Mouse (Mus musculus) MEL (cell line): Measurements from ENCODE around the gene Gm10840. TPM values are rescaled to one million over a fixed set of nuclear protein-coding genes. Genes with fewer than 3 reads are reported as not detected.
A peak's percentile ranks its signal among the peaks of the same experiment; 100 is the strongest.

Source experiments
- DNase-seq: peaks from one replicate; pipeline ENCODE4 v3.0.0; 2011; ENCODE audit warnings: low read depth, low spot score
- H3K27ac ChIP-seq: 2 replicates; pipeline ENCODE4 v1.5.1; 2012; ENCODE audit warnings: low read depth, mild to moderate bottlenecking, control low read depth, low read length, moderate library complexity; ENCODE audit not compliant: control insufficient read depth
- H3K27me3 ChIP-seq, 2 experiments: fragments of 150-350 bp in 1 of 2; sonication (generic) in 1 of 2; 2 replicates each; pipeline ENCODE4 v1.6.1; 2012; ENCODE audit warnings: low read length in 2 of 2, mild to moderate bottlenecking in 2 of 2, improper control_type of control experiment in 1 of 2, moderate library complexity in 1 of 2; ENCODE audit not compliant: insufficient read depth in 2 of 2, control insufficient read depth in 1 of 2
- H3K36me3 ChIP-seq, 2 experiments: 2 replicates each; pipeline ENCODE4 v1.6.1; 2012 to 2014; ENCODE audit warnings: low read length in 2 of 2, improper control_type of control experiment in 1 of 2, inconsistent platforms in 1 of 2, mild to moderate bottlenecking in 1 of 2; ENCODE audit not compliant: insufficient read depth in 2 of 2, control insufficient read depth in 1 of 2
- H3K4me1 ChIP-seq, 2 experiments: fragments of 150-350 bp in 1 of 2; sonication (generic) in 1 of 2; 2 replicates each; pipeline ENCODE4 v1.6.1; 2012; ENCODE audit warnings: low read length in 2 of 2, improper control_type of control experiment in 1 of 2, mild to moderate bottlenecking in 1 of 2; ENCODE audit not compliant: insufficient read depth in 2 of 2, control insufficient read depth in 1 of 2
- H3K4me3 ChIP-seq, 2 experiments: fragments of 150-350 bp in 1 of 2; sonication (generic) in 1 of 2; 2 replicates each; pipeline ENCODE4 v1.5.1; 2012; ENCODE audit warnings: low read depth in 2 of 2, low read length in 2 of 2, mild to moderate bottlenecking in 2 of 2, moderate library complexity in 2 of 2, control low read depth in 1 of 2, improper control_type of control experiment in 1 of 2; ENCODE audit not compliant: control insufficient read depth in 1 of 2, insufficient read depth in 1 of 2
- H3K79me2 ChIP-seq: 2 replicates; pipeline ENCODE4 v1.6.1; 2012; ENCODE audit warnings: mild to moderate bottlenecking, low read length, moderate library complexity; ENCODE audit not compliant: control insufficient read depth, poor library complexity, insufficient read depth
- H3K9ac ChIP-seq: 2 replicates; pipeline ENCODE4 v1.6.1; 2012; ENCODE audit warnings: low read depth, mild to moderate bottlenecking, control low read depth, low read length, moderate library complexity; ENCODE audit not compliant: control insufficient read depth, poor library complexity, severe bottlenecking
- H3K9me3 ChIP-seq: fragments of 150-350 bp; sonication (generic); replicated peaks from 2 replicates; pipeline ENCODE4 v1.6.1; 2012; ENCODE audit warnings: mild to moderate bottlenecking, low read length, improper control_type of control experiment, moderate library complexity; ENCODE audit not compliant: insufficient read depth
- CHD1 ChIP-seq: IDR thresholded peaks from 2 replicates; pipeline ENCODE4 v1.6.1; 2012; ENCODE audit warnings: low read depth, mild to moderate bottlenecking, inconsistent platforms, low read length, improper control_type of control experiment
- CHD2 ChIP-seq: IDR thresholded peaks from 2 replicates; pipeline ENCODE4 v1.6.1; 2011; ENCODE audit warnings: low read length, improper control_type of control experiment
- CTCF ChIP-seq, 3 experiments: IDR thresholded peaks in 2 of 3; conservative IDR thresholded peaks in 1 of 3; 2 replicates each; pipeline ENCODE4 v1.5.1; 2011 to 2012; ENCODE audit warnings: low read length in 3 of 3, low read depth in 2 of 3, mild to moderate bottlenecking in 2 of 3, improper control_type of control experiment in 1 of 3, inconsistent platforms in 1 of 3, mixed read lengths in 1 of 3, moderate library complexity in 1 of 3; ENCODE audit not compliant: control insufficient read depth in 1 of 3, insufficient read depth in 1 of 3, poor library complexity in 1 of 3, severe bottlenecking in 1 of 3
- E2F4 ChIP-seq: IDR thresholded peaks from 2 replicates; pipeline ENCODE4 v1.6.1; 2011; ENCODE audit warnings: low read depth, low read length, improper control_type of control experiment, borderline replicate concordance
- ELF1 ChIP-seq: IDR thresholded peaks from 2 replicates; pipeline ENCODE4 v1.6.1; 2014; ENCODE audit warnings: low read depth, mild to moderate bottlenecking, inconsistent platforms, low read length, improper control_type of control experiment, moderate library complexity
- EP300 ChIP-seq, 2 experiments: IDR thresholded peaks; 2 replicates each; pipeline ENCODE4 v1.6.1; 2011; ENCODE audit warnings: improper control_type of control experiment in 2 of 2, low read length in 2 of 2, low read depth in 1 of 2, mild to moderate bottlenecking in 1 of 2
- ETS1 ChIP-seq: IDR thresholded peaks from 2 replicates; pipeline ENCODE4 v1.6.1; 2012; ENCODE audit warnings: low read depth, mild to moderate bottlenecking, inconsistent platforms, low read length, improper control_type of control experiment, moderate library complexity
- GABPA ChIP-seq: IDR thresholded peaks from 2 replicates; pipeline ENCODE4 v1.6.1; 2012; ENCODE audit warnings: low read depth, mild to moderate bottlenecking, inconsistent platforms, low read length, improper control_type of control experiment, moderate library complexity
- GATA1 ChIP-seq: IDR thresholded peaks from 2 replicates; pipeline ENCODE4 v1.6.1; 2011; ENCODE audit warnings: low read depth, low read length, improper control_type of control experiment
- HCFC1 ChIP-seq: IDR thresholded peaks from 2 replicates; pipeline ENCODE4 v1.6.1; 2012; ENCODE audit warnings: low read depth, mild to moderate bottlenecking, inconsistent platforms, low read length, improper control_type of control experiment, moderate library complexity
- JUND ChIP-seq: IDR thresholded peaks from 2 replicates; pipeline ENCODE4 v1.6.1; 2011; ENCODE audit warnings: low read depth, mild to moderate bottlenecking, improper control_type of control experiment, low read length
- KAT2A ChIP-seq: conservative IDR thresholded peaks from 2 replicates; pipeline ENCODE4 v1.6.1; 2012; ENCODE audit warnings: low read depth, low read length, improper control_type of control experiment, inconsistent platforms
- MAFK ChIP-seq: IDR thresholded peaks from 2 replicates; pipeline ENCODE4 v1.6.1; 2011; ENCODE audit warnings: low read depth, mild to moderate bottlenecking, low read length, improper control_type of control experiment, borderline replicate concordance
- MAX ChIP-seq: IDR thresholded peaks from 2 replicates; pipeline ENCODE4 v1.6.1; 2011; ENCODE audit warnings: low read length, improper control_type of control experiment
- MAZ ChIP-seq: IDR thresholded peaks from 2 replicates; pipeline ENCODE4 v1.6.1; 2012; ENCODE audit warnings: low read depth, mild to moderate bottlenecking, inconsistent platforms, low read length, improper control_type of control experiment
- MEF2A ChIP-seq: IDR thresholded peaks from 2 replicates; pipeline ENCODE4 v1.6.1; 2014; ENCODE audit warnings: low read depth, mild to moderate bottlenecking, inconsistent platforms, low read length, improper control_type of control experiment; ENCODE audit not compliant: poor library complexity, insufficient replicate concordance, severe bottlenecking; ENCODE audit errors: extremely low read depth
- MXI1 ChIP-seq: IDR thresholded peaks from 2 replicates; pipeline ENCODE4 v1.6.1; 2011; ENCODE audit warnings: mild to moderate bottlenecking, low read depth, low read length, improper control_type of control experiment
- MYB ChIP-seq: IDR thresholded peaks from 2 replicates; pipeline ENCODE4 v1.6.1; 2011; ENCODE audit warnings: mild to moderate bottlenecking, low read depth, low read length, improper control_type of control experiment
- MYC ChIP-seq: IDR thresholded peaks from 2 replicates; pipeline ENCODE4 v1.6.1; 2011; ENCODE audit warnings: low read depth, mild to moderate bottlenecking, low read length, improper control_type of control experiment, moderate library complexity
- NELFE ChIP-seq: IDR thresholded peaks from 2 replicates; pipeline ENCODE4 v1.6.1; 2011; ENCODE audit warnings: low read depth, low read length, improper control_type of control experiment
- NRF1 ChIP-seq: IDR thresholded peaks from 2 replicates; pipeline ENCODE4 v1.6.1; 2014; ENCODE audit warnings: low read depth, mild to moderate bottlenecking, inconsistent platforms, low read length, improper control_type of control experiment, moderate library complexity; ENCODE audit not compliant: poor library complexity, insufficient read depth, severe bottlenecking
- POLR2A ChIP-seq, 2 experiments: IDR thresholded peaks; 2 replicates each; pipeline ENCODE4 v1.6.1; 2011 to 2012; ENCODE audit warnings: low read length in 2 of 2, mild to moderate bottlenecking in 2 of 2, control low read depth in 1 of 2, improper control_type of control experiment in 1 of 2, low read depth in 1 of 2, moderate library complexity in 1 of 2; ENCODE audit not compliant: control insufficient read depth in 1 of 2, insufficient read depth in 1 of 2, poor library complexity in 1 of 2
- POLR2AphosphoS2 ChIP-seq: IDR thresholded peaks from 2 replicates; pipeline ENCODE4 v1.6.1; 2011; ENCODE audit warnings: low read length, improper control_type of control experiment
- POLR2AphosphoS5 ChIP-seq: IDR thresholded peaks from 2 replicates; pipeline ENCODE4 v1.6.1; 2012; ENCODE audit warnings: low read depth, borderline replicate concordance, mild to moderate bottlenecking, inconsistent platforms, low read length, moderate library complexity, mixed read lengths
- RAD21 ChIP-seq: IDR thresholded peaks from 2 replicates; pipeline ENCODE4 v1.6.1; 2011; ENCODE audit warnings: mild to moderate bottlenecking, low read depth, low read length, improper control_type of control experiment
- RCOR1 ChIP-seq: IDR thresholded peaks from 2 replicates; pipeline ENCODE4 v1.6.1; 2012; ENCODE audit warnings: low read depth, mild to moderate bottlenecking, inconsistent platforms, low read length, improper control_type of control experiment
- SIN3A ChIP-seq: IDR thresholded peaks from 2 replicates; pipeline ENCODE4 v1.6.1; 2012; ENCODE audit warnings: low read length, improper control_type of control experiment, inconsistent platforms
- SMC3 ChIP-seq: IDR thresholded peaks from 2 replicates; pipeline ENCODE4 v1.6.1; 2011; ENCODE audit warnings: low read depth, low read length, improper control_type of control experiment
- TAL1 ChIP-seq: IDR thresholded peaks from 2 replicates; pipeline ENCODE4 v1.6.1; 2012; ENCODE audit warnings: mild to moderate bottlenecking, inconsistent platforms, low read length, moderate library complexity, mixed read lengths
- TBP ChIP-seq: IDR thresholded peaks from 2 replicates; pipeline ENCODE4 v1.8.0; 2011; ENCODE audit warnings: low read depth, low read length, improper control_type of control experiment
- TCF12 ChIP-seq: IDR thresholded peaks from 2 replicates; pipeline ENCODE4 v1.6.1; 2014; ENCODE audit warnings: low read depth, mild to moderate bottlenecking, inconsistent platforms, low read length, improper control_type of control experiment, moderate library complexity
- UBTF ChIP-seq: IDR thresholded peaks from 2 replicates; pipeline ENCODE4 v1.6.1; 2012; ENCODE audit warnings: low read depth, mild to moderate bottlenecking, inconsistent platforms, low read length, improper control_type of control experiment, moderate library complexity, borderline replicate concordance; ENCODE audit not compliant: insufficient read depth
- USF1 ChIP-seq: IDR thresholded peaks from 2 replicates; pipeline ENCODE4 v1.6.1; 2014; ENCODE audit warnings: low read depth, mild to moderate bottlenecking, inconsistent platforms, low read length, improper control_type of control experiment, moderate library complexity
- USF2 ChIP-seq, 2 experiments: IDR thresholded peaks; 2 replicates each; pipeline ENCODE4 v1.6.1; 2011 to 2012; ENCODE audit warnings: improper control_type of control experiment in 2 of 2, low read length in 2 of 2, borderline replicate concordance in 1 of 2, inconsistent platforms in 1 of 2, low read depth in 1 of 2, mild to moderate bottlenecking in 1 of 2; ENCODE audit not compliant: insufficient read depth in 1 of 2
- ZC3H11A ChIP-seq: IDR thresholded peaks from 2 replicates; pipeline ENCODE4 v1.6.1; 2012; ENCODE audit warnings: low read depth, mild to moderate bottlenecking, inconsistent platforms, low read length, improper control_type of control experiment
- ZKSCAN1 ChIP-seq: IDR thresholded peaks from 2 replicates; pipeline ENCODE4 v1.6.1; 2012; ENCODE audit warnings: low read depth, mild to moderate bottlenecking, inconsistent platforms, low read length, improper control_type of control experiment, moderate library complexity
- ZMIZ1 ChIP-seq: IDR thresholded peaks from 2 replicates; pipeline ENCODE4 v1.6.1; 2012; ENCODE audit warnings: low read depth, mild to moderate bottlenecking, inconsistent platforms, low read length, improper control_type of control experiment, moderate library complexity
- ZNF384 ChIP-seq: IDR thresholded peaks from 2 replicates; pipeline ENCODE4 v1.6.1; 2012; ENCODE audit warnings: low read depth, mild to moderate bottlenecking, inconsistent platforms, low read length, improper control_type of control experiment
- polyA plus RNA-seq, 2 experiments: library from polyadenylated mRNA; stranded (reverse) in 1 of 2; unstranded in 1 of 2; fragments of >175 nt in 1 of 2; fragments of >200 nt in 1 of 2; gene quantifications; 2 replicates each; pipeline versions ENCODE4 v1.2.1 to v1.2.4; 2012; ENCODE audit warnings: low replicate concordance in 2 of 2, low read depth in 1 of 2; ENCODE audit not compliant: insufficient read length in 2 of 2, insufficient read depth in 1 of 2, missing spikeins in 1 of 2
- total RNA-seq: library from RNA; depleted of rRNA; stranded (reverse); fragments of 300-350 nt; gene quantifications from 2 replicates; pipeline ENCODE4 v1.2.3, GENCODE M21; 2012

Gm10840 gene
- total and polyA plus RNA-seq, 3 experiments, result not detected

- H3K27me3 ChIP-seq, result no peaks in the 10 kb centered on the region
- H3K27ac ChIP-seq, result peak overlapping the region; percentile 84
- no peaks in the 10 kb centered on the region for H3K9me3 ChIP-seq
- peaks cover 0 to 16% of the 10 kb centered on the region in 2 experiments; a peak in 2 of 4 replicates for H3K36me3 ChIP-seq
- peak overlapping the region; percentile 82 for H3K9ac ChIP-seq
- H3K4me1 ChIP-seq, result peaks cover 4 to 12% of the 10 kb centered on the region in 2 experiments
- peak; percentile 63 for DNase-seq
- peak overlapping the region; percentile 74 to 89 for H3K4me3 ChIP-seq
- peaks cover 2% of the 10 kb centered on the region; the same call in 1 of the 2 replicates for H3K79me2 ChIP-seq
- no peak for TF ChIP-seq POLR2AphosphoS2
- TF ChIP-seq ETS1, result no peak
- no peak for TF ChIP-seq JUND
- TF ChIP-seq ZKSCAN1, result no peak
- TF ChIP-seq MYC, result peak; percentile 50; the same call in 1 of the 2 replicates
- no peak for TF ChIP-seq E2F4
- no peak for TF ChIP-seq CHD2
- no peak; the same call in none of the 2 replicates for TF ChIP-seq TCF12
- TF ChIP-seq CTCF (IDR thresholded peaks at IDR 0.05 in 2 of 3, conservative IDR thresholded peaks at IDR 0.05 in 1 of 3; ENCODE audit: control insufficient read depth in 1 of 3, insufficient read depth in 1 of 3, low read depth in 2 of 3, low read length in 3 of 3, poor library complexity in 1 of 3, severe bottlenecking in 1 of 3), result no peak
- peak; percentile 77 for TF ChIP-seq GATA1
- 0 out of 2 replicates have a peak, but pooled peaks have one; percentile 15 for TF ChIP-seq MAZ
- peak; percentile 34; the same call in 1 of the 2 replicates for TF ChIP-seq HCFC1
- no peak for TF ChIP-seq MAFK
- no peak for TF ChIP-seq GABPA
- no peak for TF ChIP-seq ZC3H11A
- no peak for TF ChIP-seq TBP
- no peak for TF ChIP-seq SMC3
- no peak for TF ChIP-seq RAD21
- no peak for TF ChIP-seq KAT2A
- TF ChIP-seq CHD1, result peak; percentile 61; the same call in 1 of the 2 replicates
- TF ChIP-seq MYB, result no peak
- no peak for TF ChIP-seq POLR2A (IDR thresholded peaks at IDR 0.05; ENCODE audit: control insufficient read depth in 1 of 2, insufficient read depth in 1 of 2, low read depth in 1 of 2, low read length in 2 of 2, poor library complexity in 1 of 2)
- TF ChIP-seq USF1, result no peak
- TF ChIP-seq EP300 (IDR thresholded peaks at IDR 0.05; ENCODE audit: low read depth in 1 of 2, low read length in 2 of 2), result peak; percentile 42 to 57; a peak in 1 of 4 replicates
- TF ChIP-seq MAX, result 0 out of 2 replicates have a peak, but pooled peaks have one; percentile 42
- TF ChIP-seq USF2 (IDR thresholded peaks at IDR 0.05; ENCODE audit: borderline replicate concordance in 1 of 2, insufficient read depth in 1 of 2, low read depth in 1 of 2, low read length in 2 of 2), result no peak
- TF ChIP-seq ZNF384, result peak; percentile 74
- no peak for TF ChIP-seq NRF1
- TF ChIP-seq MEF2A, result no peak
- TF ChIP-seq UBTF, result no peak
- no peak for TF ChIP-seq RCOR1
- no peak for TF ChIP-seq ZMIZ1
- TF ChIP-seq NELFE, result no peak
- TF ChIP-seq MXI1, result peak; percentile 90
- TF ChIP-seq SIN3A, result peak; percentile 26; the same call in 1 of the 2 replicates
- TF ChIP-seq ELF1, result no peak
- 0 out of 2 replicates have a peak, but pooled peaks have one; percentile 12 for TF ChIP-seq TAL1
- TF ChIP-seq POLR2AphosphoS5, result no peak
Observed at GRCm38 (mm10) chr11:106192241-106192640, 31.6 kb downstream of the Gm10840 start.
